In the genomic region with DNA sequence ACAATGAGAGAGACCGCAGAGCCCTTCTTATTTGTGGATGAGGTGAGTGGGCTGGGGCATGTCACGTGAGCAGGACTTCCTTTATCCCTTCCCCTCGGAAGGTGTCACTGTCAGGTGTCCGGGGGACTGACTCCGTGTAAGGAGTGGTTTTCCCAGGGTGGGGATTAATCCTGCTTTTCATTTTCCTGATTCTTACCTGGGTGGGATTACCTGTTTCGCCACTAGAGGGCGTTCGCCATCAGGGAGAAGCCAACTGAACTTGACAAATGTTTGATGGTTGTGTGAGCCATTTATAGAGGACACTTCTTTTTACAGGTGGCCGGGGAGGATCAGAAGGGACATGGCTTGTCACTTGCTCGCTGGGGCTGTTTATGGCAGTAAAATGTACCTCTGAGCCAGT, we compare ENCODE assay signal across 12 mouse cellular contexts.
DNase-seq lines count a peak whose midpoint lies in the region; ATAC-seq and TF ChIP-seq lines count a peak whose summit lies in the region.
"Had no signal": no experiment of that assay in that cellular context is flagged by ENCODE, and none has a peak within 500 bp of the region (broad histone marks: within the 10 kb centered on the region; RNA-seq: fewer than 3 reads in every experiment).

No protein-coding gene starts in this region.

- H3K9me3 ChIP-seq in kidney, embryonic 16.5 days (ENCODE audit: low read length), result no peaks in the 10 kb centered on the region
- H3K9me3 ChIP-seq in CH12.LX (replicated peaks; ENCODE audit: low read length), result no peaks in the 10 kb centered on the region
- H3K9me3 ChIP-seq: forebrain, embryonic 13.5 days had no signal

- TF ChIP-seq POLR2A in kidney, adult 2 months (IDR thresholded peaks at IDR 0.05; ENCODE audit: low read depth, low read length), result no peak
- no peak for TF ChIP-seq POLR2A in CH12.LX (IDR thresholded peaks at IDR 0.05; ENCODE audit: low read depth, low read length)

- no peak overlapping the region for H3K4me2 ChIP-seq in kidney, embryonic 16.5 days (replicated peaks; ENCODE audit: low read depth, low read length)
- no peak overlapping the region for H3K4me2 ChIP-seq in CH12.LX (ENCODE audit: insufficient read depth, low read depth, poor library complexity, severe bottlenecking)
- H3K4me2 ChIP-seq: forebrain, embryonic 13.5 days; heart, embryonic 12.5 days; midbrain, embryonic 15.5 days had no signal

- no peak overlapping the region for H3K27ac ChIP-seq in kidney, adult 2 months (ENCODE audit: insufficient read depth, low read depth, low read length)
- no peak overlapping the region for H3K27ac ChIP-seq in kidney, embryonic 16.5 days (ENCODE audit: low read length)
- H3K27ac ChIP-seq in CH12.LX (ENCODE audit: insufficient read depth, low read depth), result no peak overlapping the region
- H3K27ac ChIP-seq: forebrain, embryonic 13.5 days; midbrain, embryonic 15.5 days had no signal

- TF ChIP-seq EP300 in CH12.LX (IDR thresholded peaks at IDR 0.05; ENCODE audit: low read length), result no peak

- in situ Hi-C loops in CH12.LX (cut with MboI; ENCODE audit: low pct_ligation_motif_present, low pct_unique_long_range_greater_than_20kb, low sequenced_read_pairs), result no loop called here

- dilution Hi-C loops in CH12.LX (cut with MboI; ENCODE audit: extremely low pct_ligation_motif_present, extremely low pct_unique_long_range_greater_than_20kb, low sequenced_read_pairs), result no loop called here

- H3K27me3 ChIP-seq in kidney, adult 2 months (replicated peaks; ENCODE audit: control insufficient read depth, insufficient read depth, low read length), result no peaks in the 10 kb centered on the region
- H3K27me3 ChIP-seq in kidney, embryonic 16.5 days (ENCODE audit: insufficient read depth, low read length), result no peaks in the 10 kb centered on the region
- no peaks in the 10 kb centered on the region for H3K27me3 ChIP-seq in CH12.LX (replicated peaks)
- H3K27me3 ChIP-seq: forebrain, embryonic 13.5 days; heart, embryonic 12.5 days; midbrain, embryonic 15.5 days had no signal

- no peak for DNase-seq in kidney, adult 2 months
- DNase-seq in 3T3-L1 (ENCODE audit: low read depth, low spot score) (peak; percentile 6), CH12.LX (ENCODE audit: extremely low read depth) (peak; percentile 30)
- peak; percentile 31 for DNase-seq in induced T-regulatory cell, adult 2 months (ENCODE audit: low read depth)
- DNase-seq in layer of hippocampus, postnatal 36 days, result no peak
- no peak for DNase-seq in adrenal gland, postnatal 25 days
- DNase-seq: cerebellum, adult 11-12 months; kidney, adult 18-20 months had no signal

- WGBS in kidney, adult 2 months, result 60% methylated on average over 10 of the region's 10 CpGs
- 52% methylated on average over 10 of the region's 10 CpGs for WGBS in kidney, embryonic 16.5 days

- ATAC-seq in kidney, embryonic 16.5 days (ENCODE audit: low FRiP score, low TSS enrichment), result no peak
- ATAC-seq: forebrain, embryonic 13.5 days; midbrain, embryonic 15.5 days had no signal

- no peaks in the 10 kb centered on the region for H3K79me2 ChIP-seq in CH12.LX (replicated peaks; ENCODE audit: control insufficient read depth, extremely low read depth, insufficient read depth, poor library complexity, severe bottlenecking)

- H3K4me1 ChIP-seq in kidney, adult 2 months (ENCODE audit: control insufficient read depth, insufficient read depth, low read length), result no peaks in the 10 kb centered on the region
- no peaks in the 10 kb centered on the region for H3K4me1 ChIP-seq in kidney, embryonic 16.5 days (ENCODE audit: insufficient read depth, low read length)
- H3K4me1 ChIP-seq in CH12.LX (ENCODE audit: control insufficient read depth in 1 of 2, insufficient read depth in 2 of 2), result peaks cover 27 to 49% of the 10 kb centered on the region in 2 experiments
- H3K4me1 ChIP-seq: forebrain, embryonic 13.5 days; heart, embryonic 12.5 days; midbrain, embryonic 15.5 days had no signal

- peak; percentile 44 for TF ChIP-seq CTCF in kidney, adult 2 months (conservative IDR thresholded peaks at IDR 0.05; ENCODE audit: insufficient read depth, insufficient read length, low read depth, low read length)
- TF ChIP-seq CTCF in CH12.LX (conservative IDR thresholded peaks at IDR 0.05 in 1 of 2, IDR thresholded peaks at IDR 0.05 in 1 of 2; ENCODE audit: low read depth in 2 of 2, low read length in 2 of 2), result peak; percentile 58 to 83

- no peak overlapping the region for H3K9ac ChIP-seq in kidney, embryonic 16.5 days (replicated peaks; ENCODE audit: low read length)
- no peak overlapping the region for H3K9ac ChIP-seq in CH12.LX (ENCODE audit: insufficient read depth, low read depth)
- H3K9ac ChIP-seq: forebrain, embryonic 13.5 days; heart, embryonic 12.5 days; midbrain, embryonic 15.5 days had no signal

- TF ChIP-seq RAD21 in CH12.LX (IDR thresholded peaks at IDR 0.05; ENCODE audit: low read depth, low read length), result no peak; the same call in none of the 2 replicates

- H3K36me3 ChIP-seq in kidney, adult 2 months (ENCODE audit: control insufficient read depth, insufficient read depth, low read length), result no peaks in the 10 kb centered on the region
- no peaks in the 10 kb centered on the region for H3K36me3 ChIP-seq in kidney, embryonic 16.5 days (ENCODE audit: insufficient read depth, low read length)
- peaks cover 78 to 87% of the 10 kb centered on the region in 2 experiments for H3K36me3 ChIP-seq in CH12.LX (replicated peaks in 1 of 2; ENCODE audit: control insufficient read depth in 1 of 2, insufficient read depth in 1 of 2, low read length in 1 of 2)
- H3K36me3 ChIP-seq: heart, embryonic 12.5 days; midbrain, embryonic 15.5 days had no signal

- H3K4me3 ChIP-seq in kidney, adult 2 months (ENCODE audit: insufficient read depth, low read depth, low read length), result no peak overlapping the region
- H3K4me3 ChIP-seq in kidney, embryonic 16.5 days (ENCODE audit: low read length), result no peak overlapping the region
- no peak overlapping the region for H3K4me3 ChIP-seq in CH12.LX (replicated peaks in 1 of 3; ENCODE audit: low read depth in 2 of 3, low read length in 2 of 3, poor library complexity in 1 of 3)
- H3K4me3 ChIP-seq: forebrain, embryonic 13.5 days; heart, embryonic 12.5 days; midbrain, embryonic 15.5 days had no signal

TF ChIP-seq in CH12.LX, 34 proteins besides CTCF, POLR2A, EP300 and RAD21:
- TF ChIP-seq E2F4 (IDR thresholded peaks at IDR 0.05; ENCODE audit: insufficient replicate concordance, low read depth, low read length) (no peak), SMC3 (IDR thresholded peaks at IDR 0.05; ENCODE audit: low read depth, low read length) (0 out of 2 replicates have a peak, but pooled peaks have one; percentile 5), MAZ (IDR thresholded peaks at IDR 0.05; ENCODE audit: low read depth, low read length) (no peak), ELF1 (IDR thresholded peaks at IDR 0.05; ENCODE audit: low read depth, low read length) (no peak), USF1 (IDR thresholded peaks at IDR 0.05; ENCODE audit: low read depth, low read length) (no peak), RCOR1 (conservative IDR thresholded peaks at IDR 0.05; ENCODE audit: low read depth, low read length) (no peak), MYC (IDR thresholded peaks at IDR 0.05; ENCODE audit: low read depth, low read length) (no peak)

Comparison
In these comparisons a context has a peak if more than half of its experiments do, and no peak if none do; other contexts are left out.
1. DNase-seq: peak in 3T3-L1 (single experiment), CH12.LX (single experiment) and induced T-regulatory cell, adult 2 months (single experiment); none in kidney, adult 2 months (single experiment), layer of hippocampus, postnatal 36 days (0 of 2) and adrenal gland, postnatal 25 days (single experiment).